Mouse (Mus musculus) induced T-regulatory cell, adult 2 months (primary cell): Measurements from ENCODE around the gene Scrn3.
A peak's percentile ranks its signal among the peaks of the same experiment; 100 is the strongest.

Source experiments
- DNase-seq: peaks from one replicate; pipeline ENCODE4 v3.0.0-alpha.2; 2012; ENCODE audit warnings: low read depth

The Scrn3 gene

GRCm38 (mm10) chr2:73312152-73313116 lies at the start of gene Scrn3, which contains the start of gene Cir1:
TSS of gene Scrn3 (plus strand) at chr2:73312601.
TSS of gene Cir1 (minus strand) at chr2:73312701.
- DNase-seq = peak; percentile 99

DNA sequence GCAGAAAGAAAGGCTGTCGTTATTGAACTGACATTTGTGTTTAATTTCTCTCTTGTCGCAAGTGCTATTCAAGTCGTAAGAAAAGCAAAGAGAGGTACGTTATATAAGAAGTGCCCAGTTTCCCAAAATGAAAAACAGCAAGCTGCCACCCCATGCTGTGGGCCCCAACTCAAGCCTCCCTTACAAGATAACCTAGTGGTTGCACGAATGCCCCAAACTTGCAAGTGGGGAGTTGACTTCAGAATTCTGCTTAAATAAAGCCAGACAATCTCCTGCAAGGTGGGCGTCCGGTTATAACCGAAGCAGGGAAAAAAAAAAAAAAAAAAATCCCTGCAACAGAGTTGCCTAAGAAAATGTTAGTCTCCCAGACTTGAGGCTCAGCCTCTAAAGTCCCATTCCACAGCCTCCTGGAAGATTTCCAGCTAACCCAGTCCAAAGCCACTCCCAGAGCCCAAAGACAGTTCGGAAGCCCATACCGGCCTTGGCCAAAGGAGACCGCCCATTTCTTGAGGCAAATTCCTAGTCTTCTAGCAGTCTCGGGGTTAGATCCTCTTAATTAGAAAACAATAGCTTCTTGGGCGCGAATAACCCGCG lies 49.1 kb upstream of the Scrn3 start:
- no peak for DNase-seq

DNA sequence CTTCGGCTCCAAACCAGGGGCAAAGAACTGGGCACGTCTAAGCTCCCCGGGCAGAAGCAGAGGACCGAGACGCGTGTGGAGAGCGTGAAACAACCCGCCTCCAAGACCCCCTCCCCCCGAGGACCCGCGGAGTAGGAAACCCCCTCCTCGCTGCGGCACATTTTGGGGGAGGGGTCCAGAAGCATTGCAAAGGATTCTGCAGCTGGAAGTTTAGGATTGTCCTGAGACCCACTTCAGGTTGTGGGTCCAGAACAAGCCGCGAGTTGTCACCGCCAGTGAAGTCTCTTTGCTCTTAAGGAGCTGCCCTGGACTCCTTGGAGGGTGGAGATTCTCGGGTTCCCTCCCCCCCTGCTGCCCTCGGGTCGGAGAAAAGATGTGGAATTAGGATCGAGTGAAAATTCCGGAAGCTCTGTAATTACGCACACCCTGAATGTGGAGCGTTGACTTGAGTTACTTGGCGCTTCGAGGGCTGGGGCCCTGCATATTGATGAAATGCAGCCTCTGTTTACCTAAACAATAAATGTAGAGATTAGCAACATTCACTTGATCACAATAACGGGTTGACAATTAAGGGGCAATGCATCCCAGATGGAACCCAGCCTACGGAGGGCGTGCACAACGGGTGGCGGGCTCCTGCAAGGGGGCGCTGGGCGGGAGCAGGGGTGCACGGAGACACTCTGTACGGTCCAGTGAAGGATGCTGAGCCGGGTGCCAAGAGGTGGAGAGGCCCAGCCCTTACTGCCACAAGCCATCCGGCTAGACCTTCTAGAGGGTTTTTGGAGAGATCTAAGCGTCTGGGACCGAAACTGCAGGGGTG lies 48.4 kb upstream of the Scrn3 start:
- no peak for DNase-seq

- DNase-seq = peak; percentile 22
Observed at GRCm38 (mm10) chr2:73264611-73265195, 47.7 kb upstream of the Scrn3 start.

DNA sequence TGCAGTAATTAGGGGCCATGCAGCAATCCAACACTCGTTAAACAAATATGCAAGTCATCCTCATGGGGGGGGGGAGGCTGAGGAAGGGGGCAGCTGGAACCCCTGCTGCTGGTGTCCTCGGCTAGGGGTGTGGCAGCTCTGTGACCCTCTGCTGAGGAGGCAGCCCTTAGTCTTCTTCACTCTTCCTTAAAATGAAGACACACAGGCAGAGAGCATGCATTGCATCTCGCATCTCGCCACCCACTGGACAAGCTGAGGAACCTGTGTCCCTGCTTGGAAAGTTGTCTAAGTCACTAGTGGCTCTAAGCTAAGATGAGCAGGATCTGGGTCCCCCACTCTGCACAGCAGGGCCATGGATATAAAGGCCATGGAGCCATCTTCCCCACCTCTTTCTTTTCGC lies 46.4 kb upstream of the Scrn3 start:
- peak; percentile 25 for DNase-seq

GRCm38 (mm10) chr2:73266623-73267022 lies 45.8 kb upstream of the Scrn3 start:
- DNase-seq = no peak

DNA sequence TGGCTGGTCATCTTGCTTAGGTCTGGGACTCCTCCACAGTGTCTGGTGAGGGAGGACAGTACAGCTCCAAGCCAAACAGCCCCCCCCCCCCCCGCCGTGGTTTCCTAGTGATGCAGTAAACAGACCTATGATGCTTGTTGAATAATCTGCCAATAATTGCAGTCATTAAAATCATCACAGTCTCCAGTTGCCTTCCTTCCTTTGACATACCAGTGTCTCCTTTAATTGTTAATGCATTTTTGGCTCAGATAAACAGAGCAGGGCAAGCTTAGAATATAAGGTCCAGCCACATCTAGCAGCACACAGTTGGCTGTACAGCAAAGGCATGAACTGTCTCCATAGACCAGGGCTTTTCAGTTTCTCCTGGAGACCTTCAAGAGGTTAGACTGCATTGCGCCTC lies 45.2 kb upstream of the Scrn3 start:
- DNase-seq = peak; percentile 16

GRCm38 (mm10) chr2:73267818-73268217 lies 44.6 kb upstream of the Scrn3 start:
- DNase-seq = peak; percentile 15

DNA sequence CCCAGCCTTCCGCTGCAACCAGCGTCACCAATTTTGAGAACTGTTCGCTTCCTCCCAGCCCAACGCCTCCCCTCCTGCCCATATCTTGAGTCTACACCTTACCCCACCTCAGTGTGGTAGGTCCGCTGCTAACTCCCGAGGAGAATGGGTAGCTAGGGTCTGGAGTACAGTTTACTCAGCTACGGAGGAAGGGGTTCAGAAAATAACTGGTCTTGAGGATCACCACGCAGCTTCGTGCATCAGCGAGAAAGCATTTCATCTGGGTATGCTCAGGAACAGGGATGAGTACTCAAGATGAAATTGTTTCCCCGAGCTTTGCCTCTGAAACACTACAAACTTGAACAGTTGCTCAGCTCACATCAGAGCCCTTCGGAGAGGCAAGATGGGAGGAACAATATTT lies 44.1 kb upstream of the Scrn3 start:
- peak; percentile 34 for DNase-seq

GRCm38 (mm10) chr2:73268836-73269395 lies 43.5 kb upstream of the Scrn3 start:
- DNase-seq = peak; percentile 18

- peak; percentile 24 for DNase-seq
Observed at GRCm38 (mm10) chr2:73269666-73270065, 42.7 kb upstream of the Scrn3 start.

DNA sequence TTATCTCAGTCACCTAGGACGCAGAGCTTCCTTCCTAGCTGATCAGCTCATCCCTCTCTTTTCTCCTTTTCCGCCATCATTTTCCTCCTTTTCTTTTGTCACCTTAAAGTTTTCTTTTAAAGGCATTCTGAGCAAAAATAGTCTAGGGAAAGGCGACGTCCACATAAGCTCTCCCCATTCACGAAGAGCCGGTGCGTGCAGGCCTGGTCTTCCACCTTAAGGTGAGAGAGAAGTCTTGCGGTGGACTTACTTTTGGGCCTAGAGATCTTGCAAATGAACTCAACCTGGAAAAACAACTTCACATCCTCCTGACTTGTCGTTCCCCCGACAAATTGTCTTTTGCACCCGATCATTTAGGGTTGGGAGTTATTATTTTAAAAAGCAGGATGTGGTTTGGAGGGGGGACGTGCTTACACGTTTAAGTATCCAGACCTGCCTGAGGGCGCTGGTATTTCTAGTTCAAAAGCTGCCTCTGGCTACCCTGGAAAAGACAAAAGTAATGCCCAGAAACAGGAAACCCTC lies 42.3 kb upstream of the Scrn3 start:
- no peak for DNase-seq

DNA sequence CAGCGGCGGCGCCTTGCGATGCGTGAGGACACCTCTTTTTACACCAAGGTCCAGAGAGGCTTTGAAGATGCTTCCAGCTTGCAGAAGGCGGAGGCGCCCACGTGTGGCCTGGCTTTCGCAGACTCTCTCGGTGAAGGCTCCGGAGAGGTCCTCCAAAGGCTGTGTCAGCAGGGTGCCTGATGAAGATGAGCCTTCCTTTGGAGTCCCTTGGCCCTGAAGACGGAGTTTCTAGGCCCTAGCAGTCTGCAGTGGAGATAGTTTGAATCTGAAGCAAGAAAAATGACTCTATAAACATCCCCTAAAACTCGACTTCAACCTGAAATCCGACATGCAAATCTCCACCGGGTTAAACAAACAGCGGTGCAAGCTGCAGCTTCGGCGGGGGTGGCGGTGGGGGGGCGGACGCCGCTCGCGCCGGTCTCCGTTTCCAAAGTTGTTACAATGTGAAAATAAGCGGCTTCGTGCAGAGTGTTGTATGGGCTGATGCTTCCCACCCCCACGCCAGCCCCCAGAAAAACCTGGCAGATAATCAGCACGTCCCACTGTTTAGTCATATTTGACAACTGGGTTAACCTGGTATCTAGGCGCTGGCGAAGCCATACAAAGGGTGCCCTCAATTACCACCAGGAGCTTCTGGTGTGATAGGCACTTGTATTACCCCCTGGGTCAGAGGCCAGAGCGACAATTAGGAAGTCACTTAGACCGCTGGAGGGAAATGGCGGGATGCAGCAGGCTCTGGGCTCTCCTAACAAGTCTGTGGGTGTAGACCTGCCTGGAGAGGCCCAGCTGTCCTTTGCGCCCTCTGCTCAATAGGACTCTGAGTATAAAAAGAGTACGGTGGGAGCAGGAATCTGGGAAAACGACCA lies 41.6 kb upstream of the Scrn3 start:
- peak; percentile 68 for DNase-seq

GRCm38 (mm10) chr2:73271459-73272161 lies 40.8 kb upstream of the Scrn3 start, which contains the start of gene Sp9:
TSS of gene Sp9 (plus strand) at chr2:73271925.
- no peak for DNase-seq

DNA sequence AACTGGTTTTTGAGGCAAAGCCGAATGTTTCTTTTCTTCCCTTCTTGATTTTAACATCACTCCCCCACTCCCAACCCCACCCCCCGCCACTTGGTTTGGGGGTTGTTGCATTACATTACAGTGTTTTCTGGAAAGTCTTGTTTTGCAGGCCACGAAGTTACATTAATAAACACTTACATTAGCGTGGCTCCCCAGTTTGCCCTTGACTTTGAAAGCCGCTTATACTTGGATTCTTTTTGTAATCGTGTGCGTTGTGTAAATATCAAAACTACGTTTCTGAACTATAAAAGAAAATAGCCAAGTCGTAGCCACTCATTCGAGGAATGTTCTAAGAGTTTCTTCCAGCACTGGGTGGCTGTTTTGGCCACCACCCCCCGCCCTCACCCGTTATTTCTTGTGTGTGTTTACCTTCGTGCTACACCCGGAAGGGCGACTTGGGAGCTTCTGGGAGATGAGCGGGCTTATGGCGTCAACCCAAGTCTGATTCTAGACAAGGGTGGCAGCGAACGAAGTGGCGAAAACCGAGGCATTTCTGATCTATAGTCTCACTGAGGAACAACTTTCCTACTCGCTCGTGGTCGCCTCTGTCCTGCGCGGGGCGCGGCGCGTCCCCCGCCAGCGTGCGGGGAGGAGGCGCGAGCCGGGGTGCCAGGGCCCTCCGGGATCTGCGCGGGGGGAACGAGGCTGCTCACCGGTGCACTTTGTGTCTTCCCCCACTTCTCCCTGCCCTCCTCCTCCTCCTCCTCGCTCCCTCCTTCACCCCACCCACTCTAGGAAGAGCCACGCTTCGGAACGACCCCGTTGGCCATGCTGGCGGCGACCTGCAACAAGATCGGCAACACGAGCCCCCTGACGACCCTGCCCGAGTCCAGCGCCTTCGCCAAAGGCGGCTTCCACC lies 39.8 kb upstream of the Scrn3 start:
- no peak for DNase-seq

DNA sequence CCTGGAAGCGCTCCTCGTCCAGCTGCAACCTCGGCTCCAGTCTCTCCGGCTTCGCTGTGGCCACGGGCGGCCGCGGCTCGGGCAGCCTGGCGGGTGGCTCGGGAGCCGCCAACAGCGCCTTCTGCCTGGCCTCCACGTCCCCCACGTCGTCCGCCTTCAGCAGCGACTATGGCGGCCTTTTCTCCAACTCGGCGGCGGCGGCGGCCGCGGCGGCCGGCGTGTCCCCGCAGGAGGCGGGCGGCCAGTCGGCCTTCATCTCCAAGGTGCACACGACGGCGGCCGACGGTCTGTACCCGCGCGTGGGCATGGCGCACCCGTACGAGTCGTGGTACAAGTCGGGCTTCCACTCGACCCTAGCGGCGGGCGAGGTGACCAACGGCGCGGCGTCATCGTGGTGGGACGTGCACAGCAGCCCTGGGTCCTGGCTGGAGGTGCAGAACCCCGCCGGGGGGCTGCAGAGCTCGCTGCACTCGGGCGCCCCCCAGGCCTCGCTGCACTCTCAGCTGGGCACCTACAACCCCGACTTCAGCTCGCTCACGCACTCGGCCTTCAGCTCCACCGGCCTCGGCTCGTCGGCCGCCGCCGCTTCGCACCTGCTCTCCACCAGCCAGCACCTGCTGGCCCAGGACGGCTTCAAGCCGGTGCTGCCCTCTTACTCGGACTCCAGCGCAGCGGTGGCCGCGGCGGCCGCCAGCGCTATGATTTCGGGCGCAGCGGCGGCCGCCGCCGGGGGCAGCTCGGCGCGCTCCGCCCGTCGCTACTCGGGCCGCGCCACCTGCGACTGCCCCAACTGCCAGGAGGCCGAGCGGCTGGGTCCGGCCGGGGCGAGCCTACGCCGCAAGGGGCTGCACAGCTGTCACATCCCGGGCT lies 38.9 kb upstream of the Scrn3 start:
- DNase-seq = peak; percentile 54

DNA sequence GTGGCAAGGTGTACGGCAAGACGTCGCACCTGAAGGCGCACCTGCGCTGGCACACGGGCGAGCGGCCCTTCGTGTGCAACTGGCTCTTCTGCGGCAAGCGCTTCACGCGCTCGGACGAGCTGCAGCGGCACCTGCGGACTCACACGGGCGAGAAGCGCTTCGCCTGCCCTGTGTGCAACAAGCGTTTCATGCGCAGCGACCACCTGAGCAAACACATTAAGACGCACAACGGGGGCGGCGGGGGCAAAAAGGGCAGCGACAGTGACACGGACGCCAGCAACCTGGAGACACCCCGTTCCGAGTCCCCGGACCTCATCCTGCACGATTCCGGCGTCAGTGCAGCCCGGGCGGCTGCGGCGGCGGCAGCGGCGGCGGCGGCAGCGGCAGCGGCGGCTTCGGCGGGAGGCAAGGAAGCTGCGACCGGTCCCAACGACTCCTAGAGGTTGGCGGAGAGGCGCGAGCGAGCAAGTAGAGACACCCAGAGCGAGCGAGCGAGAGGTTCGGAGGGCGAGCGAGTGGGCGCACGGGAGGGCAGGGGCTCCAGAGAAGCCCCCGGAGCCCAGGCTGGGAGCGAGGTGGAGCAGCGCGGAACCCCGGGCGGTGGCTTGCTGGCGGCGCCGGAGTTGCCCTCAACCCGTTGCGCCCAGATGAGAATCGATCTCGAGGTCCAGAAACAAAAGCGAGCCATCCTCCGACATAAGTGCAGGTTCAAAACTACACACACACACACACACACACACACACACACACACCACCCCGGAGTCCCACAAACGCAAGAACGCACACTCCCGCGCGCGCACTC lies 38.1 kb upstream of the Scrn3 start:
- DNase-seq = peak; percentile 65
